Mouse (Mus musculus) stomach, postnatal 0 days (tissue): ENCODE results near the gene Ank2.

Experiments
- CTCF ChIP-seq: IDR thresholded peaks from 2 replicates; pipeline ENCODE4 v1.5.1; 2016; ENCODE audit warnings: antibody characterized with exemption, low read depth, mild to moderate bottlenecking, moderate library complexity
- EP300 ChIP-seq: optimal IDR thresholded peaks from 2 replicates; pipeline ENCODE3; 2016; ENCODE audit warnings: antibody characterized with exemption

DNA sequence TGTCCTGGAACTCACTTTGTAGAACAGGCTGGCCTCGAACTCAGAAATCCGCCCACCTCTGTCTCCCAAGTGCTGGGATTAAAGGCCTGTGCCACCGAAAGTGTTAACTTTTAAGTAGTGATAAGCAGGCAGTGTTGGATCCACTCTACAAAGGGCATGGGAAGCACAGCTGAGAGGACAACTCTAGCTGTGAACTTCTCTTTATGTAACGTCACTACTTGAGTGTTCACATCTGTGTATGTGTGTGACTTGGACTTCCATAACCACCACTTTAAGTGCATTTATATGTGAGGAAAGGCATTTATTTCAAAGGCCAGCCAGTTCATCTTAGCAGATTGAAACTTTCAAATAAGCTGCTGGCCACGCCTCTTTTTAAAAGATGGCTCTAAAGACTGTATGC, 523.7 kb downstream of the Ank2 start:
- TF ChIP-seq EP300 (no peak), CTCF (no peak)
